Mouse (Mus musculus) spleen, embryonic (tissue): ENCODE data around the gene Mnd1.

Experiments used
- CTCF ChIA-PET: fragments of 350-600 bp; sonication (Branson Sonifier 250); formaldehyde crosslinking; loops from one replicate; lab custom pipeline; 2022; lab: Charles Lee

Gene Mnd1

DNA sequence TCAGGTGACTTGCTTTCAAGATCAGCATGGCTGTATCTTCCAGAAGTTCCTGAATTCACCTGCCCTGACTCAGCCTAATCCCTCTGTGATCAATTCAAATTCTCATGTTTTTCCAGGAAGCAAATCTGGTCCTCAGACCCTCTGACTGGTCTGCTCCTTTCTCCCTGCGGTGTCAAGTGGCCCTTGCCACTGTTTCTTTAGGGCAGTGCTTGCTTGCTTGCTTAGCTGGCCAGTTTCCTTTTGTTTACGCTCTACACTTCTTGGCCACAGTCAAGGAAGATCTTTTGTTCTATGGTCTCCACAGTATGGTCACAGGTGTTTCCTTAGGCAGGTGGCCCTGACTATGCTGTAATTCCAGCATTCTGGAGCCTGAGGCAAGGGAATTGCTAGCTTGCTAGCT is 52.0 kb downstream of the Mnd1 start:
- CTCF ChIA-PET: no interaction called here

DNA sequence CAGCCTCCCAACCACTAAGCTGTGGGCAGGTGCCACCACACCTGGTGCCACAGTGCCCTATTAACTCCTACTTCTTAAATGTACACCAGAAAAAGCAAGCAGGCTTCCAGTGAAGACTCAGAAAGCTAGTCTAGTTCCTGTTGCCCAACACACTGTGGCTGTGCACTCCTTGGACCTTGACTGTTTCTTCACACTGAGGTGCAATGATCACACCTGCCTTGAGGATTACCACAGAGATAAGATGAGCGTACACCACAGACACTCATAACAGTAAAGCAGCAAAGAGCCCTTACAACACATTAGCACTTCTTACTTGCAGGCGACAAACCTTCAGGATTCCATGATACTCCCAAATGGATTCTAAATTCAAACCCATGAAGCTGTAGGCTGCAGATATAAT is 62.7 kb downstream of the Mnd1 start:
- CTCF ChIA-PET: no interaction called here

- CTCF ChIA-PET: no interaction called here
Observed at GRCm38 (mm10) chr3:84090982-84091381, 64.6 kb downstream of the Mnd1 start.

- CTCF ChIA-PET: no interaction called here
Observed at GRCm38 (mm10) chr3:84086921-84087320, 68.7 kb downstream of the Mnd1 start.

GRCm38 (mm10) chr3:84086337-84086736 is 69.2 kb downstream of the Mnd1 start:
- CTCF ChIA-PET: no interaction called here

DNA sequence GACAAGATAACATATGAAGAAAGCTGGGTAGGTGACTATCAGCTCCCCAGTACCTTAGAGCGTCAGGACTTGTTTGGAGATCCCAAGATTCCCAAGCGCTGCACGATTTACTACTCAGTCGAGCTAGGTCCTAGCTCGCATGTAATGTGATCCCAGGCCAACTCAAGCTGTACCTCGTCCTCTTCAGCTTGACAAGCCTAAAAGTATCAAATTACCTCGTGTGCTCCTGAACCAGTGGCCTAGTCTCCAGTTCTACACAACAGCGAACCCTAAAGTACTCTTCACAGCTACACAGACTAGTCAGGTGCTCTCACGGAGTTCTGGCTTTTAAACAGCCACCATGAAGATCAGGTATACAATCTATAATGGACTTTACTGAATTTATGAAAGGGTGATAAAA is 70.2 kb downstream of the Mnd1 start:
- CTCF ChIA-PET: no interaction called here

DNA sequence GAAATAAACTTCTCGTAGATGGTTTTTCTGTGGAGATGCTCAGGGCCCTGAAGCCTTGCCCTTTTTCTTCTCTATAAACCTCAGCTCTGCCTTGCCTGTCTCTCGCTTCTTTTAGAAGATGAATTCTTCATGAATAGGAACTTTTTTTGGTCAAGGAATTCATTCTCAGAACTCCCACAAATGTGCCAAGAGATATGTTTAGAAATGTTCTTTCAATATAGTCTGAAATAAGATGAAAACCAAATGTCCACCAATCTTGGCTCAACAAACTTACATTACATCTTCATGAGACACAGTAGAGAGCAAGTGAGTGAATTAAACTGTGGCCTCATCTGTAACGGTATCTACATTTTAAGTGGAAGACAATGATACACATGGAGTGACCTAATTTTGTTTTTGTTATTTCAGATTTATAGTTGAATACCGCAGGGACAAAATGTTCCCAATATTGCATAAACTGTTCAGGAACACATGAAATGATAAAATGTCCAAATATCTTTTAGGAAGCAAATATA is 74.3 kb downstream of the Mnd1 start:
- CTCF ChIA-PET: no interaction called here

GRCm38 (mm10) chr3:84080074-84080473 is 75.5 kb downstream of the Mnd1 start:
- CTCF ChIA-PET: no interaction called here

DNA sequence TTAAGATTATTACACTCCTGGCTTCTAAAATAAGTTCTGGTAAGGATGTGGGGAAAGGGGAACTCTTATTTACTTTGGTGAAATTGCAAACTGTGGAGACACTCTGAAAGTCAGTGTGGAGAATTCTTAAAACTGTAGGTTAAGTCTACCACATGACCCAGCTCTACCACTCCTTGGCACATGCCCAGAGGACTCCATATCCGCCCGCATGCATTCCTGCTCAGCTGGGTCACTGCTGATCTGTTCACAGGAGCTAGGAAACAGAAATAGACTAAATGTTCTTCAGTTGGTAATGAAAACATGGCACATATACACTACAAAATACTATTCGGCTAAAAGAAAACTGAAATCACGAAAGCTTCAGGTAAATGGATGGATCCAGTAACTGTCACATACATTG is 78.1 kb downstream of the Mnd1 start:
- CTCF ChIA-PET: no interaction called here

- CTCF ChIA-PET: interaction anchor here (0.5 kb wide), 1 partner anchor 195 kb away, joined by 11 read pairs; no protein-coding TSS in a partner anchor
Observed at GRCm38 (mm10) chr3:84076543-84077332, 78.8 kb downstream of the Mnd1 start.

- CTCF ChIA-PET: interaction anchor here (0.6 kb wide), 1 partner anchor 52 kb away, joined by 3 read pairs; no protein-coding TSS in a partner anchor
Observed at GRCm38 (mm10) chr3:84075516-84075915, 80.1 kb downstream of the Mnd1 start.

GRCm38 (mm10) chr3:84074777-84075176 is 80.8 kb downstream of the Mnd1 start:
- CTCF ChIA-PET: interaction anchor here (0.6 kb wide), 1 partner anchor 15 kb away, joined by 3 read pairs; no protein-coding TSS in a partner anchor

GRCm38 (mm10) chr3:84071641-84072040 is 83.9 kb downstream of the Mnd1 start:
- CTCF ChIA-PET: no interaction called here

- CTCF ChIA-PET: interaction anchor here (0.6 to 1.3 kb wide), 3 partner anchors 30 to 509 kb away, joined by 3 to 4 read pairs (median 3); no protein-coding TSS in a partner anchor
Observed at GRCm38 (mm10) chr3:84070811-84071210, 84.8 kb downstream of the Mnd1 start.

DNA sequence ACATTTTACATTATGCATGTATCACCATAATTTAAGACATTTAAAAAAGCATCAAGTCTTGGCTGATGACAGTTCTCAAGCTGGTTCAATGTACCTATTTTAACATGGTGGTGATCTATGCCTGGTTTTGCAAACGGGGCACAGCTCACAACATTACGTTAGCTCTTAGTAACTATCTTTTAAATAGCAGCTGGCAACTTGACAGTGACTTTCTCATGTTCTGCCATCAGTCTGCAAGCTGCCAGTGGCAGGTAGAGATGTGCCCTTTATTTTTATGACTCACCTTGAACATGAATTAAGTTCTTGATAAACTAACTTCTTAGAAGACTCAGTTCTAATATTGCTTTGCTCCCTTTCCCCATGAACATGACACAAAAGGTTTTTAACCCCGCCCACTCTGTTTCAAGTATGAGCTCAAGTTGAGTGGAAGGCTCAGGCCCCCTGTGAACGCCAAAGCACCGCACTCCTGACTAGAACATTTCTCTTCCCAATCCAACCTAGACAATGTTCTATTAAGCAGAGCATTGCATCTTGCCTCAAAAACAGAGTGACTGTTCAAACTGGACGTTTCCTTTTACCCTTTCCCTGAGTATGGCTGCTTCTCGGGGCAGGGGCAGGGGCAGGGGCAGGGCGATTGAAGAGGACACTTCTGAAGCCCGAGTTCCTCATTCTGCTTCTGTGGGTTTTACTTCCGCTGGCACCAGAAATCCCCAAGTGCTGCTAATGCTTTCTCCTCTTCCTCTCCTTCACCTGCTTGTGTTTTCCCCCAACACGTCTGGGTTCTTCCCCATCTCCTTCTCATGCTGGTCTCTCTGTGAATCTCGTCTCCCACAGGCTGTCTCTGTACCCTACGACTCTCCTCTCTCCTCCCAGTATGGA is 86.5 kb downstream of the Mnd1 start:
- CTCF ChIA-PET: no interaction called here

DNA sequence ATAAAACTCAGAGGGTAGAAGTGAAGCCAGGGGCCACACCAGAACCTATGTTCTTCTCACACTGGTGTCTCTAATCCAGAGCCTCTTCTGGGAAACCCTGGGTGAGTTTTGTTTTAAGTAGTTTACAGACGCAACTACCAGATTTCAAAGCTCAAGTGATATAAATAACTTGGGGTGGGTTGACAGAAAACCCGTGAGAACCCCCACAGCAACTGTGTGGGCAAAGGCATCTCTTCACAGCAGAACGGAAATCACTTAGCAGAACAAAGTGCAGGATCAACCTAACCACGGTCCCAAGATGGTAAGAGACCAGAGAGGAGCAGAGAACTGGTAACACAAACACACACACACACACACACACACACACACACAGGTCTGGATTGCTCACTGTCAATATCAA is 89.8 kb downstream of the Mnd1 start:
- CTCF ChIA-PET: interaction anchor here (0.7 kb wide), 1 partner anchor 47 kb away, joined by 3 read pairs; no protein-coding TSS in a partner anchor

- CTCF ChIA-PET: no interaction called here
Observed at GRCm38 (mm10) chr3:84063369-84063914, 92.1 kb downstream of the Mnd1 start.

DNA sequence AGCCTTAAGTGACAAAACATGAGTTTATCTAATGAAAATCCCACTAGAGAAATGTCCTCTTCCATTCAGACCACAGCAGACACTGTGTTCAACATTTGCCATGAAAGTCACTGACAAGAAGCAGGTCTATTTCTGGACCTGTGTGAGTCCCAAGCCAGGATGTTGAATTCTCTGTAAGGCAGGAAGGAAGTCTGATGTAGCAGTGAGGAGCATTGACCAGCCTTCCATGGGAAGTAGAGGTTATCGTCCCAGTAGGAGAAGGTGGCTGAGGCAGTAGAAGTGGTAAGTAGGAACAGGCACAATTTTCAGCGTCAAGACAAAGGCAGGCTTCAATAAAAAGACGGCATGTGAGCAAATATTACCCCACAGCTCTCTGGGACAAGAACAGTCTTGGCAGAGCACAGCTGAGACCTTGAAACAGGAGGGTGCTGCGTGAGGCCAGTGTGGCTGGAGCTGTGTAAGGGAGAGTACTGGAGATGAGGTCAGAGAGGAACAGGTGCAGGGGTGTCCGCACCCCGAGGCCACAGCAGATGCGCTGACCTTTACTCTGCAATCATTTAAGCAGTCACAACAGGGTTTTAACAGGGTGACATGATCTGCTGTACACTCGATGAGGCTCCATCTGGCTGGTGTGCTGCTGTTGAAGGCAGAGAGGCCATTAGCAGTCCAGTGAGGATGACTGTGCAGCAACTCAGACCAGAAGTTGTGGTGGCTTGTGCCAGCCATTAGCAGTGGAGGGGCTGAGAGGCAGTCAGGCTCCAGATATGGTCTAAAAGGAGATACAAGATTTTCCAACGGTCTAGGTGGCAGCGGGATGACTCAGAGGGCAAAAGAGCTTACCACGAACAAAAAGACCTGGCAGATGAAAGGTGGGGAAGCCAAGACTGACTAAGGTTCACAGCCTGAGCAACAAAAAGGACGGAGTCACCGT is 93.8 kb downstream of the Mnd1 start:
- CTCF ChIA-PET: no interaction called here

GRCm38 (mm10) chr3:84060946-84061345 is 94.6 kb downstream of the Mnd1 start:
- CTCF ChIA-PET: no interaction called here

DNA sequence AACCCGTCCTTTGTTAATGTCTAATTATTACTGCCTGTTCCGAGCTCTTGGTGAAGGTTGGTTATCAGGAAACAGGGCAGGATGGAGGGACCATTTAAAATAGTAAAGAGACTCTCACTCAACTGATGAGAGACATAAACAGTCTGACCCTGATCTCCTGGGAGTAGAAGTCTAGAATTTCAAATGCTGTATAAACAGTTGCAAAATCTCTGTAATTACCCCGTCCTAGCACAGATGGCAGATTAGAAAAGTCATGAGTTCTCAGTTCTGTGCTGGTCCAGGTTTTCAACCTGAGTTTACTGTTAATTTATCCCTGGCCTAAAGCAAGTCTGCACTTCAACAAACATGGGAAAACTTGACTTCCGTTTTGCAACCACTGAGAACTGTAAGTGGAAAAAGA is 95.5 kb downstream of the Mnd1 start:
- CTCF ChIA-PET: interaction anchor here (0.7 kb wide), 1 partner anchor 15 kb away, joined by 3 read pairs; no protein-coding TSS in a partner anchor
